Mouse (Mus musculus) forebrain, embryonic 10.5 days (tissue): Measurements from ENCODE around the gene Plcl2. TPM values are rescaled to one million over a fixed set of nuclear protein-coding genes. Genes with fewer than 3 reads are reported as not detected.
"Not testable (repeated sequence)": the region's sequence is repeated elsewhere in the genome, so short reads cannot be mapped to it uniquely, and the experiment has no call there.

Experiments used
- DNase-seq: peaks from one replicate; pipeline ENCODE4 v3.0.0-alpha.2; 2017; ENCODE audit warnings: low spot score; ENCODE audit errors: extremely low spot score
- H3K27ac ChIP-seq: fragments of 300-500 bp; sonication (generic); 2 replicates; pipeline ENCODE4 v1.5.1; 2016; ENCODE audit warnings: mild to moderate bottlenecking
- H3K27me3 ChIP-seq: fragments of 300-500 bp; sonication (generic); 2 replicates; pipeline ENCODE4 v1.6.1; 2016; ENCODE audit warnings: mild to moderate bottlenecking; ENCODE audit not compliant: poor library complexity, severe bottlenecking
- H3K36me3 ChIP-seq: fragments of 300-500 bp; sonication (generic); replicated peaks from 2 replicates; pipeline ENCODE4 v1.6.1; 2016; ENCODE audit warnings: mild to moderate bottlenecking, moderate library complexity
- H3K4me1 ChIP-seq: fragments of 300-500 bp; sonication (generic); 2 replicates; pipeline ENCODE4 v1.6.1; 2016
- H3K4me3 ChIP-seq: fragments of 300-500 bp; sonication (generic); 2 replicates; pipeline ENCODE4 v1.5.1; 2016; ENCODE audit warnings: mild to moderate bottlenecking, moderate library complexity
- H3K9me3 ChIP-seq: fragments of 300-500 bp; sonication (generic); 2 replicates; pipeline ENCODE4 v1.6.1; 2016; ENCODE audit warnings: mild to moderate bottlenecking, moderate library complexity
- WGBS: fragments of 180-500 bp; shearing (Covaris S2); methylation state at CpG from one replicate; pipeline ENCODE4 v1.1.7; 2016; 5-methylcytosine and 5-hydroxymethylcytosine counted together
- polyA plus RNA-seq: library from polyadenylated mRNA; unstranded; fragments of >200 nt; fragmentation: Nextera tagmentation; extraction: Ambion mirVana; gene quantifications from 2 replicates; pipeline ENCODE4 v1.2.1, GENCODE M21; 2016

Gene Plcl2
- polyA plus RNA-seq, 1 experiment from 2014 or later, result 5.7 TPM

DNA sequence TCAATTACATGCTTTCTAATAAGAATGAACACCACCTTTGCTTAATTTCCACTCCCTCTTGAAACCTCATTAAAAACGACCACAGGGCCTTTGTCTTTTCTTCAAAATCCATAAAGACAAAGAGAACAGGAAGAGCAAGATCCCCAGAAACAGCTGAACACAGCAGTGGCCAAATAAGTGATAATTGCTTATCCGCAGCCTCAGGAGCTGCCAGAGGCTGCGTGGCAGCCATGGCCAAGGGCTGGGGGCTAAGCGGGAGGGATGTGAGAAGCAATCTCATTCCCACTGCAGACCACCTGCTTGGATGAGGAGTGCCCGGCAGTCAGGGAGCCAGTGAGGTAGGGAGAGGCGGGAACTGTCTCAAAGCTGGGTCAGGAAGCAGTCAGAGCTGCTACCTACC is 134.8 kb downstream of the Plcl2 start:
- Histone ChIP-seq H3K4me1 (peaks cover 14% of the 10 kb centered on the region), H3K27me3 (no peaks in the 10 kb centered on the region), H3K4me3 (no peak overlapping the region), H3K27ac (0 out of 2 replicates have a peak overlapping the region, but pooled peaks have one; percentile 48), H3K36me3 (peaks cover 30% of the 10 kb centered on the region), H3K9me3 (peaks cover 16% of the 10 kb centered on the region)
- 26% methylated on average over 6 of the region's 6 CpGs for WGBS
- peak; percentile 18 for DNase-seq

DNA sequence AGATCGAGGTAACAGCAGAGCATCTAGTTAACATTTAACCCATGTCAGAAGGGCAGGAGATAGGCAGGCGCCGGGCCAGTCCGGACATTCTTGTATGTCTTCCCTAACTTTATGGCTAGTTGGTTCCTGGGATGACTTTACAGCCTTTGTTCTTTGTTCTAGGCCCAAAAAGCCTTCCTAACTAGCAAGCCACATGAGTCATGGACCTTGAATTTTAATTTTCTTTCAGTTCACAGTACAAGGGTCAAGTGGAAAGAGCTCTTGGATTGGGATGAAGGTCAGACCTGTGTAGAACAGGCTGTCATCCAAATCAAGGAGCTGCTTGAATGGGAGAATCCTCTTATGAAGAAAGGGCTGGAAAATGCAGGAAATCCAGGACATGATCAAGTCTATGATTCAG is 138.9 kb downstream of the Plcl2 start:
- not testable (repeated sequence) for DNase-seq, H3K27me3 ChIP-seq, H3K4me3 ChIP-seq, H3K27ac ChIP-seq
- Histone ChIP-seq H3K4me1 (peaks cover 12% of the 10 kb centered on the region), H3K36me3 (peaks cover 26% of the 10 kb centered on the region), H3K9me3 (peaks cover 16% of the 10 kb centered on the region)
- WGBS, result 96% methylated on average over 4 of the region's 4 CpGs

DNA sequence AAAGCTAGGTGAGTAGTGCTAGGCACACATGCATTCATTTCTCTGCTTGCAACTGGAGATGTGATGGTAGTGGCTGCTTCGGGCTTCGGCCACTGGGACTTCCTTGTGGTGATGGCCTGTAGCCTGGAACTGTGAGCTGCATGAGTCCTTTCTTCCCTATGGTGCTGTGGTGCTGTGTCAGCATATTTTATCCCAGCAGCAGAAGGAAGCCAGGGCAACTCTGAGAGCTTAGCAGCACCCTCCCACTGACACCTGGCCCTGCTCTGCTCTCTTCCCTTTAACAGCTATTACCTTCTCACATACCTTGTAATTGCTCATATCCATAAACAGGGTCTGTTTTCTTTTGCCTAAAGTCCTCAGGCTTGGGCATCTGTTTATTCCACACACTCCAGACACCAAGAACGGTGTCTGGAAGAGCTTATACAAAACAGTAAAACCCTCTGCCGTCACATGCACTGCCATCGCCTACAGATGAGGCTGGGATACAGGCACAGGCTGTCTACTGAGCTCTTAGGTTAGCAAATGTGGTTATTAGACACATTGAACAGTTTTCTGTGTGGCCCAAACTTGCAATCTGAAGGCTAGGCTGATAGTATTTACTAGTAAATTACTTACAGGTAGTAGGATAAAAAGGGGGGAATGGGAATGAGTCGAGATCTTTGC is 139.7 kb downstream of the Plcl2 start:
- peaks cover 26% of the 10 kb centered on the region for H3K36me3 ChIP-seq
- H3K27me3 ChIP-seq, result no peaks in the 10 kb centered on the region
- H3K4me3 ChIP-seq, result no peak overlapping the region
- peaks cover 5% of the 10 kb centered on the region for H3K4me1 ChIP-seq
- WGBS, result 97% methylated on average over 6 of the region's 6 CpGs
- H3K27ac ChIP-seq, result no peak overlapping the region
- H3K9me3 ChIP-seq, result peaks cover 16% of the 10 kb centered on the region
- DNase-seq, result no peak

DNA sequence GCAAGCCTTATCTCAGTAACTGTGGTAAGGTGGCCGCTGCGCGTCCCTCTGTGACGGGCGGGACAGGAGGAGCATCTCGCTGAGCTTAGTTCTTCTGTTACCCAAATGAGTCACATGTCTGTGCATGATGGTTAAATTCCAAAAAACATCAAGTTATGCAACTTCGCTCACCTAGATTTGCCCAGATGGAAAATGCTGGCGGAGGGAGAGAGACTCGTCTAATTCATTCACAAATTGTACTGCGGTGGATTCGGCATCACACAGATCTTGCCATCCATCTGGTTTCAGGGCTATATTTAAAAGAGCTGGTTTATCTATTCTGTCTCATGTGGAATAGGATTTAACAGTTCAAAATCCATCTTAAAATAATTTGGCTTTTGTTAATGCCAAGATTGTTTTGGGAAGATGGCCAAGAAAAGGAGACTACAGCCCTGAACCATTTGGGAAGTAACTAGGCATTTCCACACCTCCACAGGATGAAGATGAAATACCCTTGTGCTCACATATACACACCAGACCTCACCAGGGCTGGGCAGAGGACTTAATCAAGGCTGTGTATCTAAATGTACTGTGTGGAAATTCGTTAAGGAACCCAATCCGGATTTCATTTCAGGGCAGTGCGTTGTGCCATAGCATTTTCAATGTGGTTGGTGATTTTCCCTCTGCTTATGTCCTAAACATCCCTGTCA is 141.5 kb downstream of the Plcl2 start:
- H3K27me3 ChIP-seq, result no peaks in the 10 kb centered on the region
- WGBS, result 95% methylated on average over 14 of the region's 14 CpGs

DNA sequence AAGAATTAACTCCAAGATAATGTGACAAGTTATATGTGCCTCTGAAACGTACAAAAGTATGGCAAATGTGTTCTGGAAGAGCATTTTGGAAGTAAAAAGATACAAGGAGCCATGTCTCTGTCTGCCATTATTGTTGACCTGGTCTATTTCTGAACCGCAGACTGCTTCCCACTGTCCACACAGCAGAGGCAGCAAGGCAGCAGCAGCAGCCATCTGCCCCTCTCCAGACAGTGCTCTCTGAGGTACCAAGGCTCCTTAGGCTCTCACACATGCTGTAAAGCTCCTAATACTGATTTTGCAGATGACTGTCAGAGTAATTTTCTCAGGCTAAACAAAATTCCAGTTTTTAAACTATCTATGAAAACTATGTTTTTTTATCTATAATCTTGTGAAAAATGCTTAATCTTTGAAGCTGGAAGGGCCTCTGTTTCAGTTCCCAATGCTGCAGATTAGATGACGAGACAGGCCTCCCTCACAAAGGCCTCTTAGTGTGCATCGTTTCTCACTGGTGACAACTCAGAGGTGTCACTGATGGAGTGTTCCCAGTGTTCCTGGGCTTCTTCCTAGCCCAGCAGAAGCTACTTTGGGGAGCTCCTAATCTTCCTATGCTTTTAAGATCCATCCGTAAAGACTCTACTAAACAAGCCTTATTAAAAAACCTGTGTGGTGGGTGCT is 145.7 kb downstream of the Plcl2 start:
- WGBS, result 80% methylated on average over 5 of the region's 5 CpGs
- peaks cover 8% of the 10 kb centered on the region for H3K4me1 ChIP-seq
- H3K36me3 ChIP-seq, result no peaks in the 10 kb centered on the region
- H3K9me3 ChIP-seq, result peaks cover 4% of the 10 kb centered on the region; the same call in 1 of the 2 replicates
- no peak for DNase-seq
- no peaks in the 10 kb centered on the region for H3K27me3 ChIP-seq
- no peak overlapping the region for H3K27ac ChIP-seq
- H3K4me3 ChIP-seq, result no peak overlapping the region

More for the DNA sequence above, 141.5 kb downstream of the Plcl2 start:
- peaks cover 22% of the 10 kb centered on the region for H3K36me3 ChIP-seq
- H3K4me1 ChIP-seq, result peaks cover 4% of the 10 kb centered on the region
- DNase-seq, result no peak
- no peak overlapping the region for H3K4me3 ChIP-seq
- no peak overlapping the region for H3K27ac ChIP-seq
- peaks cover 16% of the 10 kb centered on the region for H3K9me3 ChIP-seq

DNA sequence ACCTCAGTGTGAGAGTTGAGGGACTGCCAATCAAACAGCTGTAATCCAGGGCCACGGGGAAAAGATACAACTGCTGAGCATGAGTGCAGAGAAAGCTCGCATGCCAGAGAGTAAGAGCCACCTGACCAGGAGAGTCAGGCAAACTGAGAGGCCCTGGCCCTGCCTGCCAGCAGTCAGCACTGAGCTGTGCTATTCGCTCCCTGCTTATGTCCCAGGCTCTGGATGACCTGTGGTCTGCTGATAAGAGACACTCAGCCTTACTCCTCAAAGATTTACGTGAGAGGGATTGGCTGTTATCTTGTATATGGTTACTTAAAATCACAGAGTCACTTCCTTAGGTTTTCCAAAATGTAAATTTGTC is 146.2 kb downstream of the Plcl2 start:
- WGBS, result 73% methylated on average over 4 of the region's 4 CpGs
- Histone ChIP-seq H3K27me3 (no peaks in the 10 kb centered on the region), H3K9me3 (peaks cover 10% of the 10 kb centered on the region; the same call in 1 of the 2 replicates), H3K27ac (no peak overlapping the region), H3K36me3 (peaks cover 3% of the 10 kb centered on the region; the same call in 1 of the 2 replicates), H3K4me1 (peaks cover 8% of the 10 kb centered on the region), H3K4me3 (no peak overlapping the region)
- DNase-seq, result no peak

DNA sequence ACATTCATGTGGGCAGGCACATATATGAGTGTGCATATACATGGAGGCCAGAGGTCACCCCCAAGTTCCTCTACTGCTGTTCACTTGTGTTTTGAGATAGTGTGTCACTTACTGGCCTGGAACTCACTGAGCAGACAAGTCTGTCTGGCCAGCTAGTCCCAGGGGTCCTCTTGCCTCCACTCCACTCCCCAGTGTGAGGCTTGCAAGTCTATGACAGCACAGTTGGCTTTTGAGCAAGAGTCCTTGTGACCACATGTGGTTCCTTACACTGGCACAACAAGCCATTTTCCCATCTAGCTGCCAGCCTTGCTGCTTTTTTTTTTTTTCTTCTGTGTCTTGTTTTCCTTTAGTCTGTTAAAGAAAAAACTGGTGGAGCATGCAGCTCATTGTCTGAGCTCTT is 148.1 kb downstream of the Plcl2 start:
- peaks cover 8% of the 10 kb centered on the region for H3K4me1 ChIP-seq
- peaks cover 11% of the 10 kb centered on the region; the same call in 1 of the 2 replicates for H3K9me3 ChIP-seq
- H3K36me3 ChIP-seq, result peaks cover 4% of the 10 kb centered on the region; the same call in 1 of the 2 replicates
- no peak overlapping the region for H3K27ac ChIP-seq
- no peak for DNase-seq
- H3K4me3 ChIP-seq, result no peak overlapping the region
- no peaks in the 10 kb centered on the region for H3K27me3 ChIP-seq

DNA sequence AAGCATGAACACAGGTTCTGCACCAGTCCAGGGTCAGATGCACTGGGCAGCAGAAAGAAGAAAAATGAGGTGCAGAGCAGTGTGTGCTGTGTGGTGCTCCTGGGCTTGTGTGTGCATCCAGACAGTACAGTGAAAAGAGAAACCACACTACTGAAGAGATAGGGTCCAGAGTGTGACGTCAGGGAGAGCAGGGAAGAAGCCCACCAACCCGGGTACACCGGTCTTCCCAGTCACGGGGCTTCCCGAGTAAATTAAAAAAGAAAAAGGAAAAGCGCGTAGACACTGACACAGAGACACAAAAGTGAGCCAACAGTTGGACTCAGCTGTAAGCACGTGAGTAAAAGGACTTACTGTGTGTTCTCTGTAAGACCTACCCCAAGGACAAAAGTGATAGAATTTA is 149.7 kb downstream of the Plcl2 start:
- WGBS, result 97% methylated on average over 8 of the region's 8 CpGs
- no peaks in the 10 kb centered on the region for H3K27me3 ChIP-seq
- no peak overlapping the region for H3K27ac ChIP-seq
- H3K4me3 ChIP-seq, result no peak overlapping the region
- peaks cover 4% of the 10 kb centered on the region; the same call in 1 of the 2 replicates for H3K36me3 ChIP-seq
- DNase-seq, result no peak
- peaks cover 11% of the 10 kb centered on the region; the same call in 1 of the 2 replicates for H3K9me3 ChIP-seq
- H3K4me1 ChIP-seq, result peaks cover 8% of the 10 kb centered on the region

DNA sequence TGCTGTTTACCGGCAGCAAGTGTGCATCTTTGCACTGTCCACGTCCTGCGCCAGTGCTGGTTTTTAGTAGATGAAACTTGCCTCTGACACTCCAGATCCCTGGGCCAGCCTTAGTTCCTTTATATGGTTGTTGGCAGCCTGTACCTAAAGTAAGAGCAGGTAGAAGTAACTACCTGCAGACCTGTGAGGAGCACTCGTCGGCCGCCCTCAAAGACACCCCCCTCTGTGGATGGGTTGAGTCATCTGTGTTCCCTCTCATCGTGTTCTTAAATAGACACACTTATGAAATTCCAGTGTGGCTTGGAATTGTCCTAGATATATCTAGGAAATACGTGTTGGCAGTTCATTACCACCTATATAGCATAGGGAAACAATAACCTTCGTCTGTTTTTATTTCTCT is 158.4 kb downstream of the Plcl2 start:
- Histone ChIP-seq H3K36me3 (peaks cover 16% of the 10 kb centered on the region), H3K4me1 (no peaks in the 10 kb centered on the region), H3K27ac (no peak overlapping the region), H3K27me3 (no peaks in the 10 kb centered on the region), H3K4me3 (no peak overlapping the region), H3K9me3 (peaks cover 8% of the 10 kb centered on the region; the same call in 1 of the 2 replicates)
- DNase-seq, result no peak
- 94% methylated on average over 9 of the region's 9 CpGs for WGBS

DNA sequence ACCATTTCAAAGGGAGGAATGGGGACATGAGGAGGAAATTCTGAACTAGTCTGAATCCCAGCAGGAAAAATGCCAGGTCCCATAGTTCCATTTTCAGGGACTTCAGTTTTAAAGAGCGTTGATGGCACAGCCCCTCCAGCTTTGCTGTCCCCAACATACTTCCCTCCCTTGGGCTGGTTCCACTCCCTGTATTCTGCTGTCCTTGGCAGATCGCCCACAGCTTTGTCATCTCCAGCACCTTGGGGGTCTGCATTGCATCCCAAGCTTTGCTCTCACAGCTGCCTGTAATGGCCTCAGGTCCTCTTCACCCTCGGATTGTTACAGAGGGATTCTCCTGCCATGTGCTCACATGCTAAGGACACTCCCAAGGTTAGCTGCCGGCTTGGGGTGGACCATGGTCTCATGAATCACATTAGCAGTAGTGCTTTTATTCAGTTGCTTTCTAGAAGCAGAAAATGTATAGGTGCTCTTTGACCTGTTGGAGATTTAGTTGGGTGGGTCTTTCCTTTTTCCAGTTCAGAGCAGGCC is 159.5 kb downstream of the Plcl2 start:
- no peak for DNase-seq
- Histone ChIP-seq H3K27me3 (no peaks in the 10 kb centered on the region), H3K4me1 (no peaks in the 10 kb centered on the region), H3K9me3 (peaks cover 8% of the 10 kb centered on the region; the same call in 1 of the 2 replicates), H3K36me3 (peaks cover 20% of the 10 kb centered on the region), H3K27ac (no peak overlapping the region), H3K4me3 (no peak overlapping the region)
- 92% methylated on average over 4 of the region's 4 CpGs for WGBS

DNA sequence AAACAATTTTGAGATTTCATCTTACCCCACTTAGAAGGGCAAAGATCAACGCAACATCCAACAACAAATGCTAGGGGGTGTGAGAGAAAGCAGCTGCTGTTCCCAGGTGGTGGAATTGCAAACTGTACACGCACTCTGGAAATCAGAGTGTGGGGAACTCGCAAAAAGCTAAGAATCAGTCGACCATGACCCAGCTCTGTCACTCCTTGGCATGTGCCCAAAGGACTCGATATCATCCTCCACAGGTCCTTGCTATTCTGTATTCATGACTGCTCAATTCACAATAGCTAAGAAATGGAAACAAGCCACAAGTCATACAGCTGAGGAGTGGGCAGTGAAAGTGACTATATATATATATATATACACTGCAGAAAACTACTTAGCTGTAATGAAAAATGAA is 162.2 kb downstream of the Plcl2 start:
- Histone ChIP-seq H3K27me3 (no peaks in the 10 kb centered on the region), H3K4me1 (no peaks in the 10 kb centered on the region), H3K4me3 (no peak overlapping the region), H3K27ac (no peak overlapping the region), H3K36me3 (peaks cover 12% of the 10 kb centered on the region; the same call in 1 of the 2 replicates), H3K9me3 (no peaks in the 10 kb centered on the region)
- DNase-seq, result no peak
- 88% methylated on average over 5 of the region's 5 CpGs for WGBS

DNA sequence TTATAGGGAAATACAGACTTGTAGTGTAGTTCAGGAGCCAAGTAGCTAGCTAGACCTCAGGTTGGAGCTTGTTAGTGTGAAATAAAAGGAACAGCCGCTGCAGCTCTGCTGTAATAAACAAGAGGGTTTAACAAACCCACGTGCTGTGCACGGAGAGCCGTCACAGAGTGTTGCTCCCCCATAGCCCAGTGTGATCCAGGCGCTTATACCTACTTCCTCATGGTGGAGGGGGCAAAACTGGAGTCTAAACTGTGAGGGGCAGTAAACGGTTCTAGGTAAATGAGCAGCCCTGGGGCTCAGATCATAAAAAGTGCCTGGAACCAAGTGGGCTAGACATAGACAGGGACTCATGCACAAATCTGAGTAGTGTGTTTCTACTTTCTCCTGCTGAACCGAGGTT is 165.4 kb downstream of the Plcl2 start:
- Histone ChIP-seq H3K36me3 (peaks cover 8% of the 10 kb centered on the region; the same call in 1 of the 2 replicates), H3K4me3 (no peak overlapping the region), H3K27me3 (no peaks in the 10 kb centered on the region), H3K9me3 (no peaks in the 10 kb centered on the region), H3K27ac (no peak overlapping the region), H3K4me1 (no peaks in the 10 kb centered on the region)
- 91% methylated on average over 7 of the region's 7 CpGs for WGBS
- no peak for DNase-seq
